Mouse (Mus musculus) embryonic fibroblast, embryonic 13.5 days (primary cell): ENCODE data around the gene Sar1b. TPM values are rescaled to one million over a fixed set of nuclear protein-coding genes. Genes with fewer than 3 reads are reported as not detected.
"Not testable (repeated sequence)": the region's sequence is repeated elsewhere in the genome, so short reads cannot be mapped to it uniquely, and the experiment has no call there.

Experiments used
- H3K27ac ChIP-seq: 2 replicates; pipeline ENCODE4 v1.5.1; 2012; ENCODE audit warnings: low read length, control low read depth, inconsistent platforms; ENCODE audit not compliant: insufficient read depth
- H3K4me1 ChIP-seq: 2 replicates; pipeline ENCODE4 v1.6.1; 2011; ENCODE audit warnings: low read length; ENCODE audit not compliant: control insufficient read depth, insufficient read depth
- H3K4me3 ChIP-seq: 2 replicates; pipeline ENCODE4 v1.5.1; 2011; ENCODE audit warnings: mild to moderate bottlenecking, control low read depth, low read length; ENCODE audit not compliant: insufficient read depth
- CTCF ChIP-seq: IDR thresholded peaks from 2 replicates; pipeline ENCODE4 v1.5.1; 2011; ENCODE audit warnings: mild to moderate bottlenecking, control low read depth, low read length, moderate library complexity, borderline replicate concordance; ENCODE audit not compliant: insufficient read depth
- POLR2A ChIP-seq: IDR thresholded peaks from 2 replicates; pipeline ENCODE4 v1.6.1; 2011; ENCODE audit warnings: low read depth, mild to moderate bottlenecking, control low read depth, low read length, moderate library complexity
- polyA plus RNA-seq: library from polyadenylated mRNA; stranded (reverse); fragments of >200 nt; gene quantifications from 2 replicates; pipeline ENCODE4 v1.2.4, GENCODE M21; 2011; ENCODE audit warnings: low read depth; ENCODE audit not compliant: missing spikeins, insufficient read length

Sar1b gene
- polyA plus RNA-seq, 1 experiment, result 68.5 TPM

DNA sequence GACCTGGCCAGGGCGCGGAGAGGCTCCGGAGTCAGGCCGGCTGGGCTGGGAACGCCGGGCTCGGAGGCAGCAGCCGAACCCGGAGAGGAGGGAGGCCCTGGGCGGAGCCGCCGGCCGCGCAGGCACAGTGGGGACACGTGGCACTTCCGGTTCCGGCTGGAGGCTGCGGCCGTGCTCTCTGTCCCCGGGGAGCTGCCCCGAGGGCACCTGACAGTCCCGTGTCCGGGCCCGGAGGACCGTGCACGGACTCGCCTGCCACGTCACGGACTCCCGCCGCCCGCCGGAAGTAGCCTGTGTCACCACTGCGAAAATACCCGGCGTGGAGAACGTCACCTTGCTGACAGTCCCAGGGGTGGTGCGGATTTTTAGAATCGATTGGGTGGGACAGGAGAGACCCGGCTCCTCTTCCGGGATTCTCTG is 7.1 kb upstream of the Sar1b start:
- Histone ChIP-seq H3K27ac (peak overlapping the region; percentile 41), H3K4me3 (peak overlapping the region; percentile 94), H3K4me1 (peaks cover 4% of the 10 kb centered on the region; the same call in 1 of the 2 replicates)
- TF ChIP-seq CTCF, result no peak
- TF ChIP-seq POLR2A, result peak; percentile 87

DNA sequence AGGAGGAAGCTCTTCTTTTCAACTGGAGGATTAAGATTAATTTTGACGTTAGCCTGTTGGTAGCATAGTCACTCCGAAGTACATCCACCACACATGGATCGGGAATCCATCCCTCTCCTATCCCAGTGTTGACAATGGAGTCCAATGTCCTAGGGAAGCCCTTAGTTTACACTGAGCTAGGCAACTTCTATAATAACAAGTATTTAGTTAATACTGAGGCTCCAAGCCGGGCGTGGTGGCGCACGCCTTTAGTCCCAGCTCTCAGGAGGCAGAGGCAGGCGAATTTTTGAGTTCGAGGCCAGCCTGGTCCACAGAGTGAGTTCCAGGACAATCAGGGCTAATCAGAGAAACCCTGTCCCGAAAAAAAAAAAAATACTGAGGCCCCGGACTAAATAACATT is 6.5 kb upstream of the Sar1b start:
- TF ChIP-seq CTCF (no peak), POLR2A (no peak)
- peak overlapping the region; percentile 94 for H3K4me3 ChIP-seq
- peaks cover 4% of the 10 kb centered on the region; the same call in 1 of the 2 replicates for H3K4me1 ChIP-seq
- H3K27ac ChIP-seq, result no peak overlapping the region

DNA sequence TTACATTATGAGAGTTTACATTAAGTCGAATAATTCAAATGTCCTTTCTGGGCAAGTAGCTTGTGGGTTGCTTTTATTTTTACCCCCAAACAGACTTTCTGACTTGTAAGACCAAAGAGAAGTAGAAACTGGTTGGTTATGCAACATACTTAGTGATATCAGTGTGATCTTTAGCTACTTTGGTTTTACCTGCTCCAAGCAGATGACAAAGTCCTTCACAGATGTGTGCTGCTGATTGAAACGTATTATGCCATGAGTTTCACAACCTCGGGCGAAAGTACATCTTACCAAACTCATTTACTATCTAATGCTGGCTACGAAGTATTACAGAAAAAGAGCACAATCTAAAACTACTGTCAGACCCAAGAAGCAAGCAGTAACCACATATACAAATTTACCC is 5.9 kb upstream of the Sar1b start:
- H3K27ac ChIP-seq, result no peak overlapping the region
- no peak overlapping the region for H3K4me3 ChIP-seq
- H3K4me1 ChIP-seq, result peaks cover 4% of the 10 kb centered on the region; the same call in 1 of the 2 replicates
- TF ChIP-seq CTCF, result no peak

DNA sequence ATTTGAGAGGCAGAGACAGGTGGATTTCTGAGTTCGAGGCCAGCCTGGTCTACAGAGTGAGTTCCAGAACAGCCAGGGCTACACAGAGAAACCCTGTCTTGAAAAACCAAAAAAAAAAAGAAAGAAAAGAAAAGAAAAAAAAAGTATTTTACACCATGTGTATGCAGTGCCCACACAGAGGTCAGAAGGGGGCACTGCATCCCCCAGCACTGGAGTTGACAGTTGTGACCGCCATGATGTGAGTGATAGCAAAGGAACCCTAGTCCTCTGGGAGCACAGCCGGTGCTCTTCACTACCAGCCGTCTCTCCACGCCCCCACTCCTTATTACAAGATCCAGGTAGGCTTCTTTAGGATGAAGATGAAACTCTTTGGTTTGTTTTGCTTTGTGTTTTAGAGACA is 5.3 kb upstream of the Sar1b start:
- H3K27ac ChIP-seq, H3K4me3 ChIP-seq, H3K4me1 ChIP-seq: not testable (repeated sequence)

DNA sequence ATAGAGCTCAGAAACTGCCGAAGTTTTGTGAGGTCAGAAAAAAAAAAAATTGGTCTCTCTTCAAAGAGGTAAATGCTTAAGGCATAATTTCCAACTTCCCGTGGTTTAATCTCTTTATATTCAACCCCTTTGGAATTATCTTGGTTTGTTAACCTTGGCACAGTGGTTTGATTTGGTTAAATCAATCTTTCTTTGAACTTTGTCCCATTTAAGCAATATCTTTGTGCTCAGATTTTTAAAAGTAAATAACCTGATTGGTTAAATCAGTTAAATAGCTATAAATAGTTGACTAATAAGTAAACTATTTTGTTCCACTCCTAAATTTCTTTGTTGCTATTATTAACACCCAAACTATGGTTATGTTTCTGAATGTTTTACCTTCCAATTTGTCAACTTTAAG is 4.2 kb upstream of the Sar1b start:
- no peak overlapping the region for H3K4me3 ChIP-seq
- no peak overlapping the region for H3K27ac ChIP-seq
- H3K4me1 ChIP-seq, result peaks cover 4% of the 10 kb centered on the region; the same call in 1 of the 2 replicates
- TF ChIP-seq CTCF (no peak), POLR2A (no peak)

DNA sequence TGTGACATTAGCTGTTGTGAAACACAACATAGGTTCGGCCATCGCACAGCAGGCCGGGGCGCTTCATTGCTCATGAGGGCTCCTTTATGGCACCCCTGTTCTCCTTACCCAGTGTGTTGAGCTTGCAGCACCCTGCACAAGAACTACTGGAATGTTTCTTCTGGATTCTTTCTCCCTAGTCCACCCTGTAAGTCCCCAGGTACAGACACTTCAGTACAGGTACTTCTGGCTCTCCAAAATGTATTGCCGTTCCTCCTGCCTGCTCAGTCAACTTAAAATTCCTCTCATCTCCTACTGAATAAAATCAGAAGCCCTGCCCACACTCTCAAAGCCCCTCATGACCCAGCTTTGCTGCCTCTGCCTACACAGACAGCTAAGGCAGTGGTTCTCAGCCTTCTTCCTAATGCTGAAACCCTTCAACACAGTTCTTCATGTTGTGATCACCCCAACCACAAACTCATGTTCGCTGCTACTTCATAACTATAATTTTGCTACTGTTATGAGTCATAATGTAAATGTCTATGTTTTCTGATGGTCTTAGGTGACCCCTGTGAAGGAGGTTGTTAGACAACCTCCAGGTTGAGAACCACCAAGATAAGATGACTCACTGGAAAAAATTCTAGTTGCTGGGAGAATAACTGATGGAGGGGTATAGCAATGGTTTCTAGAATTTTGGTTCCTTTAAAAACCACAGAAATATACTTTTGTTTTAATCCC is 3.4 kb upstream of the Sar1b start:
- Histone ChIP-seq H3K4me1 (peaks cover 6% of the 10 kb centered on the region; the same call in 1 of the 2 replicates), H3K4me3 (no peak overlapping the region)
- TF ChIP-seq POLR2A (no peak), CTCF (no peak)

DNA sequence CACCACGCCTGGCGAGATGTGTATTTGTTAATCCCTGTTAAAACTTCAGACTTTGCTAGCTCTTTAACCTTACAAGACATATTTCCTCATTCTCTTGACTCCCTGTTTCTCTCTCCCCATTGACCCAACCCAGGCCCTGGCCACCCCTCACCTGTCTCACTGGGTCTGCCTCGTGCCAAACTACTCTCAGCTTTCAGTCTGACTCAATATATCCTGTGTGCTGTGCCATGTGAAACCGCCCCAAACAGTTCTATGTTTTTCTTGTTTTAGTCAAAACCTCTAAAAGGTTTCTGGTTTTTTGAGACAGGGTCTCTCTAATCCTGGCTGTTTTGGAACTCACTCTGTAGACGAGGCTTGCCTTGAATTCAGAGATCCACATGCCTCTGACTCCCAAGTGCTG is 2.2 kb upstream of the Sar1b start:
- no peak for TF ChIP-seq POLR2A
- TF ChIP-seq CTCF, result no peak
- Histone ChIP-seq H3K4me3 (no peak overlapping the region), H3K27ac (no peak overlapping the region), H3K4me1 (peaks cover 9% of the 10 kb centered on the region; the same call in 1 of the 2 replicates)

More for the DNA sequence above, 3.4 kb upstream of the Sar1b start:
- H3K27ac ChIP-seq, result no peak overlapping the region

DNA sequence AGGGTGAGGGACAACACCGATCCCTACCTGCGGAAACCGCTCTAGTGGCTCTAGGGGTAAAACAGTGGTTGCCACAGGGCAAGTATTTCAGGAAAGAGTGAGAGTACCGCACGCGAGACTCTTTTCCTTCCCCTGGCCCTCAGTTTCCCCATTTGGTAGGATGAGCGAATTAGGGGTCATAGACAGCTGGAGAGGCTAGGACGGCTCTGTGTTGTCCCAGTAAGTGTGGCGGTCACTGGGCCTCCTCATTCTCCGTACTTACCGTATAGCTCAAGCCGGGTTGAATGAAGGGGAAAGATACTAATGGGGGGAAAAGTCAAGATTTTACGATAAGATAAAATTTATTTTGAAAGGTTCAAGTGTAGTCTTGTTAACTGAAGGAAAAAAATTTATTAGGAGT is 468 bp downstream of the Sar1b start:
- TF ChIP-seq POLR2A (no peak), CTCF (no peak)
- H3K4me1 ChIP-seq, result peaks cover 9% of the 10 kb centered on the region; the same call in 1 of the 2 replicates
- H3K4me3 ChIP-seq, result peak overlapping the region; percentile 88
- H3K27ac ChIP-seq, result no peak overlapping the region

DNA sequence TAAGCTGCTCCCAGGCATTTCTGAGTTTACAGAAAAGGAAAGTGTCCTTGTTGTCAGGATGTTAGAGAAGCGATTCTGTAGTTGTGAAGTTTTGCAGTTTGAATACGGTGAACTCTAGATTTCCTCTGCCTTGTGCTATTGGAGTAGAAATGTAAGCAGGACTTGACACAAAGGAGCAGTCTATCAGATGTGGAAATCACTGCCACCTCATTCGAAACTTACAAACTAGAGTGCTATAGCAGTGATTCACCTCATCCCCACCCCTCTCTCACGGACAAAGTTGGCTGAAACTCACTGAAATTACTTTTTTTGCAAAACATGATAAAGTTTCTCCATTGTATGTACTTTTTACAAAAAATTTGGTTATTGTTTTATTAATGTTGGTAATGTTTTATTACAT is 1.3 kb downstream of the Sar1b start:
- Histone ChIP-seq H3K27ac (no peak overlapping the region), H3K4me3 (peak overlapping the region; percentile 34), H3K4me1 (peaks cover 9% of the 10 kb centered on the region; the same call in 1 of the 2 replicates)
- no peak for TF ChIP-seq POLR2A
- TF ChIP-seq CTCF, result no peak

DNA sequence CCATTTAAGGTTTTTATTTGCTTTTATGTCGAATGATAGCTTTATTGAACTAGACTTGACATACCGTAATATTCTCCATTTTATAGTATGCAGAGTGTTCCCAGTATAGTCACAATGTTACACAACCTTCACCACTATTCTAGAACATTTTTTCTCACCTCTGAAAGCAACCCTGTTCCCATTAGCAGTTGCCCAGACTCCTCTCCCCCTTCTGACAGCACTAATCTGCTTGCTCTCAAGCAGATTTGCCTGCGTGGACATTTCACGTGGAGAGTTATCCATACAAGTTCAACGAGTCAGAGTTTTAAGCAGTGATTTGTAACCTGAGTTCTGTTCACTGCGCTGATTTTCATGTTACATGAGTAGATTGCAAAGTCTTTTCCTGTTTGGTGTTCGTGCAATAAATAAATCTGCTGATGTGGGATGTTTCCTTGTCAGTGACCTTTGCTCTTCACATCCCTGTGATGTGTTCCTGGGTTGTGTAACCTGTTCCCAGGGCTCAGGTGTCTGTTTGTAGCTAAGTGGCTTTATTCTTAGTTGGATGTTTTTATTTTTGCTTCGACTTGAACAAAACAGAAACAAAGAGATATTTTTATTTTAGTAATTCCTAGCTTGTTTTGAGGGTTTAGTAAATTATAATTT is 4.2 kb downstream of the Sar1b start:
- no peak overlapping the region for H3K27ac ChIP-seq

More for the DNA sequence above, 4.2 kb downstream of the Sar1b start:
- TF ChIP-seq CTCF (no peak), POLR2A (no peak)
- H3K4me1 ChIP-seq, result peaks cover 11% of the 10 kb centered on the region
- H3K4me3 ChIP-seq, result no peak overlapping the region
